Mouse (Mus musculus) hindbrain, embryonic 12.5 days (tissue): ENCODE results near the gene Catsper2. TPM values are rescaled to one million over a fixed set of nuclear protein-coding genes. Genes with fewer than 3 reads are reported as not detected.
"Not testable (repeated sequence)": the region's sequence is repeated elsewhere in the genome, so short reads cannot be mapped to it uniquely, and the experiment has no call there.

ENCODE experiments used
- ATAC-seq: fragments of 200-750 bp; cut with Nextera tagmentation; 2 replicates; pipeline ENCODE4 v1.8.0; 2017; ENCODE audit warnings: moderate TSS enrichment; ENCODE audit not compliant: low FRiP score
- H3K27ac ChIP-seq: fragments of 300-500 bp; sonication (generic); 2 replicates; pipeline ENCODE4 v1.5.1; 2016; ENCODE audit warnings: mild to moderate bottlenecking
- H3K27me3 ChIP-seq: fragments of 300-500 bp; sonication (generic); 2 replicates; pipeline ENCODE4 v1.6.1; 2016; ENCODE audit warnings: mild to moderate bottlenecking
- H3K36me3 ChIP-seq: fragments of 300-500 bp; sonication (generic); 2 replicates; pipeline ENCODE4 v1.6.1; 2016; ENCODE audit warnings: mild to moderate bottlenecking
- H3K4me1 ChIP-seq: fragments of 300-500 bp; sonication (generic); 2 replicates; pipeline ENCODE4 v1.6.1; 2016
- H3K4me2 ChIP-seq: fragments of 300-500 bp; sonication (generic); replicated peaks from 2 replicates; pipeline ENCODE4 v1.6.1; 2016; ENCODE audit warnings: mild to moderate bottlenecking
- H3K4me3 ChIP-seq: fragments of 300-500 bp; sonication (generic); 2 replicates; pipeline ENCODE4 v1.5.1; 2016; ENCODE audit warnings: mild to moderate bottlenecking
- H3K9ac ChIP-seq: fragments of 300-500 bp; sonication (generic); 2 replicates; pipeline ENCODE4 v1.6.1; 2016; ENCODE audit warnings: mild to moderate bottlenecking, moderate library complexity
- H3K9me3 ChIP-seq: fragments of 300-500 bp; sonication (generic); replicated peaks from 2 replicates; pipeline ENCODE4 v1.6.1; 2016; ENCODE audit warnings: mild to moderate bottlenecking
- WGBS: fragments of 180-500 bp; shearing (Covaris S2); methylation state at CpG from one replicate; pipeline ENCODE4 v1.1.7; 2016; 5-methylcytosine and 5-hydroxymethylcytosine counted together
- polyA plus RNA-seq: library from polyadenylated mRNA; unstranded; fragments of >200 nt; fragmentation: Nextera tagmentation; extraction: Ambion mirVana; gene quantifications from 2 replicates; pipeline ENCODE4 v1.2.1, GENCODE M21; 2016

Catsper2 gene
- polyA plus RNA-seq, 1 experiment from 2014 or later = 4.1 TPM

DNA sequence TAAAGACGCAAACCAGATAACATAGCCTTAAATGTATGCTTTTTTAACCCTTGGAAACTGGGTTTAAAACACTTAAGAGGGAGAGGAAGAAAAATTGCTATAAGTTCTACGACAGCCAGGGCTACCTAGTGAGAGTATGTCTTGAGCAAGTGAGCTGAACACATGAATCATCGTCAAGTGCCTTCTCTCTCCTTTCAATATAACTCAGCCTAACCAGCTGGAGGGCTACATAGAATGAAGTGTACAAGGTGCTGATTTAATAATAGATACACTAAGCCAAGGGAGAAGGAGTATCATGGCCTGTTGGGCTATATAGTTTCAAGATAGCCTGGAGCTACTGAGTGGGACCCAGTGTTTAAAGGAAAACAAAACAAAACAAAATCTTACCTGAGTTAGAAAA lies 4.9 kb upstream of the Catsper2 start:
- peaks cover 27% of the 10 kb centered on the region for H3K4me1 ChIP-seq
- peaks cover 32% of the 10 kb centered on the region for H3K36me3 ChIP-seq
- H3K27ac ChIP-seq = no peak overlapping the region
- 92% methylated on average over 3 of the region's 3 CpGs for WGBS
- H3K27me3 ChIP-seq = no peaks in the 10 kb centered on the region
- no peak overlapping the region for H3K9ac ChIP-seq
- ATAC-seq = no peak
- no peaks in the 10 kb centered on the region for H3K9me3 ChIP-seq
- H3K4me2 ChIP-seq = no peak overlapping the region
- no peak overlapping the region for H3K4me3 ChIP-seq

DNA sequence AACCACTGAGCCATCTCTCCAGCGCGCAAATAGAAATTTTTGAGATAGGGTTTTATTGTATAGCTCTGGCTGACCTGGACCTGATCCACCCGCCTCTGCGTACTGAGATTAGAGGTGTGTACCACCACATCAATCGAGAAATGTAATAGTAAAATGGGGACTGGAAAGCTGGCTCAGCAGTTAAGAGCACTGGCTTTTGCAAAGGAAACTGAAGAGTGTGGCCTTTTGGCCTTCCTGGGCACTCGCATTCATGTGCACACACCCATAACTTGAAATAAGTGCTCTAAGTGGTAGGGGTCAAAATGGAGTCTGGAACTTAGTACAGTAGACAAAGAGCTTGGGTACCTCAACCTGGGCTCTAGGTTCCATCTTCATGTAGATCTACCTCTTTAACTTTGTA lies 2.8 kb upstream of the Catsper2 start:
- Histone ChIP-seq H3K27ac (no peak overlapping the region), H3K4me2 (peak overlapping the region; percentile 13; the same call in 1 of the 2 replicates), H3K9me3 (no peaks in the 10 kb centered on the region), H3K36me3 (peaks cover 17% of the 10 kb centered on the region), H3K9ac (no peak overlapping the region), H3K4me1 (peaks cover 29% of the 10 kb centered on the region), H3K4me3 (no peak overlapping the region), H3K27me3 (no peaks in the 10 kb centered on the region)
- ATAC-seq = no peak
- 95% methylated on average over 6 of the region's 6 CpGs for WGBS

GRCm38 (mm10) chr2:121415591-121415990 lies 2.0 kb upstream of the Catsper2 start:
- Histone ChIP-seq H3K27ac (no peak overlapping the region), H3K27me3 (no peaks in the 10 kb centered on the region), H3K4me2 (peak overlapping the region; percentile 70), H3K4me1 (peaks cover 29% of the 10 kb centered on the region), H3K9ac (peak overlapping the region; percentile 96; the same call in 1 of the 2 replicates), H3K36me3 (peaks cover 15% of the 10 kb centered on the region), H3K4me3 (peak overlapping the region; percentile 92), H3K9me3 (no peaks in the 10 kb centered on the region)
- WGBS = 92% methylated on average over 3 of the region's 3 CpGs
- no peak for ATAC-seq

GRCm38 (mm10) chr2:121415103-121415502 lies 1.5 kb upstream of the Catsper2 start:
- H3K4me1 ChIP-seq = peaks cover 29% of the 10 kb centered on the region
- H3K4me3 ChIP-seq = peak overlapping the region; percentile 92
- no peaks in the 10 kb centered on the region for H3K9me3 ChIP-seq
- peaks cover 15% of the 10 kb centered on the region for H3K36me3 ChIP-seq
- H3K4me2 ChIP-seq = peak overlapping the region; percentile 70
- peak overlapping the region; percentile 96 for H3K9ac ChIP-seq
- H3K27ac ChIP-seq = no peak overlapping the region
- WGBS = 59% methylated on average over 3 of the region's 3 CpGs
- ATAC-seq = no peak
- no peaks in the 10 kb centered on the region for H3K27me3 ChIP-seq

DNA sequence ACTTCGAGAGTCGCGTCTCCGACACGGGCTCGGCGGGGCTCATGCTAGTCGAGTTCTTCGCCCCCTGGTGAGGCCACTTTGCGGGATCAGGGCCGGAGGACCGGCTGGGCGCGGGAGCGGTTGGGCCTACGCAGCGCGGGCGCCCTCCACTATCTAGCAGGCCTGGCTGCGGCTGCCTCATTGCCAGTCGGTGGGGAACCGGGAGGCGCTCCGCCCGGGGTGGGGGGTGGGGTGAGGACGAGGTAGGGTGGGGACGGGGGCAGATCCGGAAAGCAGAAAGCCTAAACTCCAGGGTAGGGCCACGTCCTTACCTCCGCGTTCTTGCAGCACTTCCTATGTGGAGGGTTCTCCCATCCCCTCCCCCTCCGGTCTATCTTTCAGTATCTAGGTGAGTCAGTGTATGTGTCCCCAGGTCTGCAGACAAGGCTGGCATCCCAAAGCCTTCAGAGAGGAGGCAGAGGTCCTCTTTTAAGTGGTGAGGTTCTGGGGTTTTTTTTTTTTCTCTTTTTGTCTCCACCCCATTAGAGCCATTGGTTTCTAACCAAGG lies 620 bp upstream of the Catsper2 start:
- Histone ChIP-seq H3K4me1 (peaks cover 29% of the 10 kb centered on the region), H3K36me3 (peaks cover 15% of the 10 kb centered on the region), H3K4me3 (peak overlapping the region; percentile 92), H3K9me3 (no peaks in the 10 kb centered on the region), H3K4me2 (peak overlapping the region; percentile 70), H3K27me3 (no peaks in the 10 kb centered on the region), H3K27ac (peak overlapping the region; percentile 98), H3K9ac (peak overlapping the region; percentile 96)
- under 1% methylated on average over 32 of the region's 32 CpGs for WGBS
- ATAC-seq = peak; percentile 56

- Histone ChIP-seq H3K4me2 (peak overlapping the region; percentile 70), H3K4me1 (peaks cover 24% of the 10 kb centered on the region), H3K4me3 (peak overlapping the region; percentile 92), H3K36me3 (peaks cover 5% of the 10 kb centered on the region), H3K27ac (peak overlapping the region; percentile 98), H3K9ac (peak overlapping the region; percentile 96), H3K9me3 (no peaks in the 10 kb centered on the region), H3K27me3 (no peaks in the 10 kb centered on the region)
- 13% methylated on average over 4 of the region's 4 CpGs for WGBS
- ATAC-seq = no peak
Observed at GRCm38 (mm10) chr2:121412843-121413386, 677 bp downstream of the Catsper2 start.

DNA sequence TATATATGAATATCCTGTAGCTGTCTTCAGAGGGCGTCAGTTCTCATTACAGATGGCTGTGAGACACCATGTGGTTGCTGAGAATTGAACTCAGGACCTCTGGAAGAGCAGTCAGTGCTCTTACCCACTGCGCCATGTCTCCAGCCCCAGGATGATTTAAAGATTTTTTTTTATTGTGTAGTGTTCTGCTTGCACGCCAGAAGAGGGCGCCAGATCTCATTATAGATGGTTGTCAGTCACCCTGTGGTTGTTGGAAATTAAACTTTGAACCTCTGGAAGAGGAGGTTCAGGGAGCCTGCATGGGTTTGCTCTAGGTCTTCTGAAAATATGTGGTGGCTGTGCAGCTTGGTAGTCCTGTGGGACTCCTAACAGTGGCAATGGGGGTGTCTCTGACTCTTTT lies 5.4 kb downstream of the Catsper2 start:
- Histone ChIP-seq H3K4me2 (no peak overlapping the region), H3K4me1 (0 out of 2 replicates have a peak, but pooled peaks cover 2% of the 10 kb centered on the region), H3K27ac (no peak overlapping the region), H3K4me3 (no peak overlapping the region), H3K9me3 (no peaks in the 10 kb centered on the region), H3K9ac (no peak overlapping the region), H3K36me3 (no peaks in the 10 kb centered on the region), H3K27me3 (no peaks in the 10 kb centered on the region)
- WGBS = 33% methylated on average over 4 of the region's 4 CpGs
- ATAC-seq = no peak

GRCm38 (mm10) chr2:121403296-121403695 lies 10.3 kb downstream of the Catsper2 start:
- ATAC-seq = no peak
- no peaks in the 10 kb centered on the region for H3K36me3 ChIP-seq

DNA sequence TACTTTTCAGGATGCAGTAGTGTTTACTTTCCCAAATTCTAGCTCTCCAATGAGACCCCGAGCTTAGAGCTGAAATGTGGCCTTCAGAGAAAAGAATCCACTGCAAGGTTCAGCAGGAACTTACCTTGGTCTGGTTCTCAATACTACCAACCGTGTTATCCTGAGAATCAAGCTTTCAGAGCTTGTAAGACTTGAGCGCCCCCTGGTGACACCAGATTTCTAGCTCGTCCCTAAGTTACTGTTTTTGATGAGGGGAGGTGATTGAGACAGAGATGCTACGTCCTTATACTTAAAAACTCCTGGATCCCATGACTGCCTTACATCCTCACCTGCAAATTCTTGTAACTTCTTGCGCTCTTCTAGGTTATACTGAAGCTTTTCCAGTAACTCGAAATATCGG lies 17.0 kb downstream of the Catsper2 start:
- no peak for ATAC-seq
- WGBS = 16% methylated on average over 8 of the region's 8 CpGs
- Histone ChIP-seq H3K4me1 (no peaks in the 10 kb centered on the region), H3K4me2 (no peak overlapping the region), H3K36me3 (no peaks in the 10 kb centered on the region), H3K27ac (no peak overlapping the region), H3K4me3 (no peak overlapping the region), H3K9ac (no peak overlapping the region), H3K9me3 (no peaks in the 10 kb centered on the region), H3K27me3 (no peaks in the 10 kb centered on the region)

More at GRCm38 (mm10) chr2:121403296-121403695, 10.3 kb downstream of the Catsper2 start:
- H3K4me1 ChIP-seq = no peaks in the 10 kb centered on the region
- no peak overlapping the region for H3K9ac ChIP-seq
- H3K27ac ChIP-seq = no peak overlapping the region
- no peaks in the 10 kb centered on the region for H3K9me3 ChIP-seq
- H3K27me3 ChIP-seq = no peaks in the 10 kb centered on the region
- no peak overlapping the region for H3K4me3 ChIP-seq
- no peak overlapping the region for H3K4me2 ChIP-seq

- not testable (repeated sequence) for H3K36me3 ChIP-seq, ATAC-seq, H3K27ac ChIP-seq, H3K4me1 ChIP-seq, H3K9me3 ChIP-seq, H3K4me2 ChIP-seq, H3K4me3 ChIP-seq, H3K27me3 ChIP-seq, H3K9ac ChIP-seq
- 95% methylated on average over 17 of the region's 17 CpGs for WGBS
Observed at GRCm38 (mm10) chr2:121386961-121387575, 26.5 kb downstream of the Catsper2 start, which contains the start of gene Strc. TSS of gene Strc (minus strand) at chr2:121387168.

GRCm38 (mm10) chr2:121374766-121375165 lies 38.8 kb downstream of the Catsper2 start:
- H3K9me3 ChIP-seq = no peaks in the 10 kb centered on the region

DNA sequence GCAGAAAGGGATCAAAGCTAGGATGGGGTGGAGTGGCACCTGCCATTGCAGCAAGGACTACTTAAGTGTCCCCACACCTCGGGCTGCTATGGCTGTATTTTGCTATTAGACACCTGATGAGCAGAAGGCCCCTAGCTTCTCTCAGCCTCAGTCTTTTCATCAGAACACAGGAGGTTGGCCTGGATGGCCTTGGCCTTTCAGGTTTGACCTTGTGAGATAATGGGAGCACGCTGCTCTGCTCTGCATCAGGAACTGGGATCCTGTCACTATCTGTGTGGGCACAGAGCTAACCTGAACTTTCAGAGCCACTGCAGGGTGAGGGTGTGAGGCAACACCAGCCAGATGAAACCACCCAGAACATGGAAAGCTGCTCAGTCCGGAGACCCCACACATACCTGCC lies 41.3 kb downstream of the Catsper2 start:
- 83% methylated on average over 3 of the region's 3 CpGs for WGBS
- no peak overlapping the region for H3K4me2 ChIP-seq
- H3K27me3 ChIP-seq = no peaks in the 10 kb centered on the region
- ATAC-seq = no peak
- no peak overlapping the region for H3K4me3 ChIP-seq
- H3K4me1 ChIP-seq = no peaks in the 10 kb centered on the region
- 0 out of 2 replicates have a peak, but pooled peaks cover 2% of the 10 kb centered on the region for H3K9me3 ChIP-seq
- H3K27ac ChIP-seq = no peak overlapping the region
- no peak overlapping the region for H3K9ac ChIP-seq
- H3K36me3 ChIP-seq = no peaks in the 10 kb centered on the region

More at GRCm38 (mm10) chr2:121374766-121375165, 38.8 kb downstream of the Catsper2 start:
- Histone ChIP-seq H3K4me2 (no peak overlapping the region), H3K9ac (no peak overlapping the region), H3K4me3 (no peak overlapping the region), H3K27ac (no peak overlapping the region), H3K27me3 (no peaks in the 10 kb centered on the region), H3K4me1 (no peaks in the 10 kb centered on the region), H3K36me3 (no peaks in the 10 kb centered on the region)
- 52% methylated on average over 2 of the region's 2 CpGs for WGBS
- ATAC-seq = no peak
